Mouse (Mus musculus) testis, adult 2 months (tissue): Measurements from ENCODE around the gene Dennd6b. TPM values are rescaled to one million over a fixed set of nuclear protein-coding genes. Genes with fewer than 3 reads are reported as not detected.

Source experiments
- H3K27ac ChIP-seq: fragments of 200-500 bp; 2 replicates; pipeline ENCODE4 v1.5.1; 2012; ENCODE audit warnings: low read depth, low read length; ENCODE audit not compliant: control insufficient read depth, insufficient read depth
- H3K27me3 ChIP-seq: fragments of 200-500 bp; 2 replicates; pipeline ENCODE4 v1.6.1; 2012; ENCODE audit warnings: mild to moderate bottlenecking, low read length, moderate library complexity; ENCODE audit not compliant: control insufficient read depth, insufficient read depth
- H3K36me3 ChIP-seq: fragments of 200-500 bp; 2 replicates; pipeline ENCODE4 v1.6.1; 2012; ENCODE audit warnings: mild to moderate bottlenecking, low read length; ENCODE audit not compliant: control insufficient read depth, insufficient read depth
- H3K4me1 ChIP-seq: fragments of 200-500 bp; 2 replicates; pipeline ENCODE4 v1.6.1; 2012; ENCODE audit warnings: low read length; ENCODE audit not compliant: control insufficient read depth, insufficient read depth
- H3K4me3 ChIP-seq: fragments of 200-500 bp; 2 replicates; pipeline ENCODE4 v1.5.1; 2012; ENCODE audit warnings: low read depth, mild to moderate bottlenecking, low read length, moderate library complexity, mixed read lengths; ENCODE audit not compliant: control insufficient read depth
- CTCF ChIP-seq: fragments of 200-500 bp; IDR thresholded peaks from 2 replicates; pipeline ENCODE4 v1.5.1; 2012; ENCODE audit warnings: low read depth, mild to moderate bottlenecking, inconsistent platforms, low read length, moderate library complexity; ENCODE audit not compliant: control insufficient read depth, insufficient read depth, insufficient replicate concordance
- POLR2A ChIP-seq: fragments of 200-500 bp; IDR thresholded peaks from 2 replicates; pipeline ENCODE4 v1.6.1; 2012; ENCODE audit warnings: low read depth, mild to moderate bottlenecking, inconsistent platforms, low read length, moderate library complexity; ENCODE audit not compliant: control insufficient read depth
- polyA plus RNA-seq: library from polyadenylated mRNA; depleted of rRNA; stranded (reverse); fragments of >200 nt; gene quantifications from 2 replicates; pipeline ENCODE4 v1.2.3, GENCODE M21; 2012

Dennd6b gene
- polyA plus RNA-seq, 1 experiment, result 55.5 TPM

GRCm38 (mm10) chr15:89158516-89158915 is 37.8 kb downstream of the Dennd6b start:
- Histone ChIP-seq H3K4me3 (no peak overlapping the region), H3K4me1 (no peaks in the 10 kb centered on the region; the same call in 1 of the 2 replicates), H3K27me3 (no peaks in the 10 kb centered on the region), H3K36me3 (no peaks in the 10 kb centered on the region; the same call in 1 of the 2 replicates), H3K27ac (no peak overlapping the region)
- TF ChIP-seq CTCF (no peak), POLR2A (no peak)

DNA sequence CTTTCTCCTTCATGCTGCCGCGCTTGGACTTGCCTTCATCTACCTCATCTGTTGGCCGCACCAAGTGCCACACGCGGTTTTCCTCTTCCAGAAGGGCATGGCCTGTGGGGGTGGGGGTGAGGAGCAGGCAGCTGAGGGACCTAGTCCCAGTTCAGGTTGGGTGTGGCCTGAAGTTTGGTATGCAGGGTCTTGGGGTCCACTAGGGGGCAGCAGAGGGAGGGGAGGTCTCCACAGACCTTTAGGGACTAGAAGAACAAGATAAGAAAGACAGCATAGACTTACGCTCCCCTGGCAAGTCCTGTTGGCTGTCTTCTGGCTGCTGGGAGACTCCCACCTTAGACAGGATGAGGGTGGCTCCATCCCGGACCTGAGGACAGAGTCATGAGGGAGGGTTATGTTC is 38.3 kb downstream of the Dennd6b start:
- no peaks in the 10 kb centered on the region; the same call in 1 of the 2 replicates for H3K36me3 ChIP-seq
- no peaks in the 10 kb centered on the region; the same call in 1 of the 2 replicates for H3K4me1 ChIP-seq
- H3K27ac ChIP-seq, result no peak overlapping the region
- no peak overlapping the region for H3K4me3 ChIP-seq
- TF ChIP-seq CTCF, result peak; percentile 62
- TF ChIP-seq POLR2A, result no peak
- no peaks in the 10 kb centered on the region for H3K27me3 ChIP-seq

DNA sequence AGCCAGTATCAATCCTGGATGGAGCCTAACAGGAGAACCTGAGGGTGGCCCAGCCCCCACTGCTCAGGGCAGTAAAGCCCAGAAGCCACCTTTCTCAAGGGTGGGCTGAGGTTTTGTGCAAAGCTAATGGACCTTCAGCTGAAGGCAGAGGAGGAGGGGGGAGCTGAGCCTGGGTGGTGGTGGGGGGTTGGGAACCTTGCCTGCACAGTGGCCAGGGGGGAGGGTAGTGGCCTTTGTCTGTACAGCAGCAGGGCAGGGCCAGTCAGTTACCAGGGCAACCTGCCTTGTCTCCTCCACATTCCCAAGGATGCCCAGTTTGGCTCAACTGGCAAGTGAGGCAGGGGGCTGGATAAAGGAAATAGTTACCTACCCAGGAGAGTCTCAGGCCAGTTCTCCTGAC is 44.0 kb downstream of the Dennd6b start:
- H3K27ac ChIP-seq, result no peak overlapping the region

GRCm38 (mm10) chr15:89150041-89150390 is 46.3 kb downstream of the Dennd6b start:
- H3K27ac ChIP-seq, result no peak overlapping the region
- TF ChIP-seq CTCF, result no peak
- no peak for TF ChIP-seq POLR2A
- peak overlapping the region; percentile 15; the same call in 1 of the 2 replicates for H3K4me3 ChIP-seq
- H3K27me3 ChIP-seq, result no peaks in the 10 kb centered on the region; the same call in 1 of the 2 replicates
- H3K4me1 ChIP-seq, result peaks cover 44% of the 10 kb centered on the region
- H3K36me3 ChIP-seq, result no peaks in the 10 kb centered on the region

More for the DNA sequence above, 44.0 kb downstream of the Dennd6b start:
- Histone ChIP-seq H3K4me3 (no peak overlapping the region), H3K4me1 (peaks cover 30% of the 10 kb centered on the region), H3K27me3 (no peaks in the 10 kb centered on the region), H3K36me3 (no peaks in the 10 kb centered on the region)
- no peak for TF ChIP-seq POLR2A
- TF ChIP-seq CTCF, result no peak

GRCm38 (mm10) chr15:89149271-89150040 is 46.8 kb downstream of the Dennd6b start, which contains the start of gene Mapk11:
TSS of gene Mapk11 (minus strand) at chr15:89149628.
- TF ChIP-seq CTCF (no peak), POLR2A (no peak)
- H3K4me3 ChIP-seq, result peak within 1 kb of the TSS; percentile 72
- H3K36me3 ChIP-seq, result no peaks in the 10 kb centered on the region
- peaks cover 44% of the 10 kb centered on the region for H3K4me1 ChIP-seq
- no peak within 1 kb of the TSS for H3K27ac ChIP-seq
- H3K27me3 ChIP-seq, result no peaks in the 10 kb centered on the region; the same call in 1 of the 2 replicates

- Histone ChIP-seq H3K27ac (no peak overlapping the region), H3K4me3 (peak overlapping the region; percentile 72), H3K36me3 (no peaks in the 10 kb centered on the region), H3K4me1 (peaks cover 44% of the 10 kb centered on the region), H3K27me3 (no peaks in the 10 kb centered on the region; the same call in 1 of the 2 replicates)
- no peak for TF ChIP-seq POLR2A
- no peak for TF ChIP-seq CTCF
These were observed 47.6 kb downstream of the Dennd6b start for GRCm38 (mm10) chr15:89148496-89149270.

DNA sequence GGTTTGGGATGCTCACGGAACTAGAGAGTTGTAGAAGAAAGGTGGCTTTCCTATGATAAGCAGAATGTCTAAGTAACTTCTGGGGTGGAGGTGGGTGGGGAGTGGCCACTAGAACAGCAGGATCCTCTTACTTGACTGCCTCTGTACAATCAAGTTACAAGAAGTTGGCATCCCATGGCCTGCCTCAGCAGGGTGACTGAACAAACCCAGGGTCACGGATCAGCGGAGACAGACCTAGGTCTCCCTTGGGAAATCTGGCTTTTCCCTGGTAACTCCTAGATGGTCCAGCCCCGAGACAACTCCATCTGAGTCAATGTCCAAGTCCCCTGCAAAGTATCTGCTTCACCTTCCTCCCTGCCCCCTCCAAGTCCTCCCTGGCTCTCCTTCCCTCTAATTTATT is 48.4 kb downstream of the Dennd6b start:
- Histone ChIP-seq H3K4me3 (no peak overlapping the region), H3K27me3 (no peaks in the 10 kb centered on the region; the same call in 1 of the 2 replicates), H3K27ac (no peak overlapping the region), H3K4me1 (peaks cover 44% of the 10 kb centered on the region), H3K36me3 (no peaks in the 10 kb centered on the region)
- TF ChIP-seq POLR2A, result no peak
- TF ChIP-seq CTCF, result no peak
